Mouse (Mus musculus): ENCODE data around the gene Gm20809.
"Not testable (repeated sequence)": the region's sequence is repeated elsewhere in the genome, so short reads cannot be mapped to it uniquely, and the experiment has no call there.

Gene Gm20809

DNA sequence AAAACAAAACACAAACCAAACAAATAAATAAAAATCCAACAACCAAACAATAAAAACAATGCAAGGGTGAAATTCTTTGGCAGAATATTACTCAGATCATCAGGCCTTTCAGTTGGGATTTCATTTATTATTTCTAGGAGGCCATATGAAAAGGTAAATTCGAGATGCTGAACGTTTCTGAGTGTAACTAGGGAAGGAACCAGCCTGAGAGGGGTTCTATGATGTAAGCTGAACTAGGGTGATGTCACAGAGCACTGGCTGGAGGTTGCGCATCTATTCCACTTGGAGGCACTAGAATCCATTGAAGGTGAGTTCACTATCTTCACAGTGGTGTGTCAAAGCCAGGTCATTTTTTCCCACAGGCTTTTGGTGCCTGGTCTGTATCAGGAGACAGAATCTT, at the start of gene Gm20809:
Gene Gm20809 (plus strand): TSS at position 301 of the 400 bp plus-strand sequence.
- not testable (repeated sequence) for DNase-seq (ENCODE audit: low spot score)

All from MN1 (cell line).